Mouse (Mus musculus) megakaryocyte, embryonic 14.5 days (primary cell): ENCODE data around the gene Ngef.

Source experiments
- FLI1 ChIP-seq: IDR thresholded peaks from 2 replicates; pipeline ENCODE4 v1.6.1; 2012; ENCODE audit warnings: low read length, inconsistent platforms, mixed read lengths
- GATA1 ChIP-seq: IDR thresholded peaks from 3 replicates; pipeline ENCODE4 v1.6.1; 2012; ENCODE audit warnings: mixed read lengths, low read length, inconsistent platforms, borderline replicate concordance

- TF ChIP-seq GATA1 (no peak), FLI1 (no peak)
These were observed 29.7 kb upstream of the Ngef start for GRCm38 (mm10) chr1:87603389-87603788.
